Mouse (Mus musculus) macrophage (primary cell): ENCODE results near the gene Map7d1. TPM values are rescaled to one million over a fixed set of nuclear protein-coding genes. Genes with fewer than 3 reads are reported as not detected.

Source experiments
- H3K27ac ChIP-seq: fragments of 350-480 bp; formaldehyde crosslinking; 2 replicates; pipeline ENCODE4 v1.9.0; 2021
- H3K36me3 ChIP-seq: fragments of 350-480 bp; formaldehyde crosslinking; 2 replicates; pipeline ENCODE4 v1.9.0; 2021; ENCODE audit errors: inconsistent target
- H3K4me3 ChIP-seq: fragments of 350-480 bp; formaldehyde crosslinking; 2 replicates; pipeline ENCODE4 v1.9.0; 2021; ENCODE audit errors: inconsistent target
- H3K79me2 ChIP-seq: fragments of 350-480 bp; formaldehyde crosslinking; 2 replicates; pipeline ENCODE4 v1.9.0; 2021; ENCODE audit errors: inconsistent target
- WGBS: methylation state at CpG from one replicate; pipeline ENCODE4 v1.1.7; 2026; ENCODE audit warnings: inconsistent platforms; ENCODE audit not compliant: missing documents; 5-methylcytosine and 5-hydroxymethylcytosine counted together
- polyA plus RNA-seq: library from polyadenylated mRNA; stranded (reverse); fragments of 250-400 nt; gene quantifications from 3 replicates; pipeline ENCODE4 v1.2.4, GENCODE M21; 2018; ENCODE audit warnings: inconsistent platforms

Map7d1 gene
- polyA plus RNA-seq, 1 experiment from 2014 or later, result 157 TPM

DNA sequence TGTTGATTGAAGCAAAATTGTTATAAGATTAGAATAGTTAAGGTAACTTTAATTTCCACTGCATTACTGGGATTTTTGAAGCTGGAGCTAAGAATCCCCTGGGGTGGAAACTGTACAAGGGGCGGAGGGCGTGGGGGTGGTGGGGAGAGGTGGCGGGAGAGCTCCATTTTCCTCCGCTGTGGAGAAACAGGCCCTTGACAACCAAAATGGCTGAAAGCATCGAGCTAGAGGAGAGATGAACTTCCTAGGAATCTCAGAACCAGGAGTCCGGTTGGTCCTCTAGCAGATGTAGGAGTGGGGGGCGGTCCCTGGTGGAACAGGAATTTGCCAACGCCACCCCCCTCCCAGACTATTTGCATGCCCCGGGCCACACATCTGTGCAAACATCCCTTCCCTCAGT is 25.6 kb upstream of the Map7d1 start:
- H3K79me2 ChIP-seq, result no peaks in the 10 kb centered on the region
- H3K4me3 ChIP-seq, result no peak overlapping the region
- H3K36me3 ChIP-seq, result no peaks in the 10 kb centered on the region
- H3K27ac ChIP-seq, result no peak overlapping the region
- WGBS, result 88% methylated on average over 8 of the region's 9 CpGs

DNA sequence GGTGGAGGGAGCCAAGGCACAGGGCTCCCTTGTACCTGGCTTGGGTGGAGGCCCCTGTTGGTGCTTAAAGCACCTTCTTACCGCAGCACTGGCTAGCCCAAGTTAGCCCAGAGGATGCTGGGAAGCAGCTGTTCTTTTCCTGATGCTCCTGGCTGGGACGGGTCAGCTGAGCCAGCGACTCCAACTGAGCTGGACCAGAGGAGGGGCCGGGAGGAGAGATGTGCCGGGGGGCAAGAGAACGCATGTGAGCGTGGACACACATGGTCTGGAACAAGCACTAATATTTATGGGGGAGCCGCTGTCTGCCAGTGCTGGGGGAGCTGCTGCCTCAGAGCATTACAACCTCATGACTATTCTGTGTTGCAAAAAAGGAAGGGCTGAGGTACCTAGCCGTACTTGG is 22.8 kb upstream of the Map7d1 start:
- H3K36me3 ChIP-seq, result peaks cover 15% of the 10 kb centered on the region
- 95% methylated on average over 9 of the region's 9 CpGs for WGBS

GRCm38 (mm10) chr4:126278565-126278915 is 22.4 kb upstream of the Map7d1 start:
- H3K36me3 ChIP-seq, result peaks cover 19% of the 10 kb centered on the region
- no peak overlapping the region for H3K27ac ChIP-seq
- 83% methylated on average over 9 of the region's 9 CpGs for WGBS
- no peaks in the 10 kb centered on the region for H3K79me2 ChIP-seq
- H3K4me3 ChIP-seq, result no peak overlapping the region

More for the DNA sequence above, 22.8 kb upstream of the Map7d1 start:
- Histone ChIP-seq H3K4me3 (no peak overlapping the region), H3K79me2 (no peaks in the 10 kb centered on the region), H3K27ac (no peak overlapping the region)

- H3K27ac ChIP-seq, result no peak overlapping the region
- no peaks in the 10 kb centered on the region for H3K79me2 ChIP-seq
- peaks cover 24% of the 10 kb centered on the region for H3K36me3 ChIP-seq
- H3K4me3 ChIP-seq, result no peak overlapping the region
- WGBS, result 25% methylated on average over 13 of the region's 13 CpGs
These were observed 21.9 kb upstream of the Map7d1 start for GRCm38 (mm10) chr4:126277906-126278564.

DNA sequence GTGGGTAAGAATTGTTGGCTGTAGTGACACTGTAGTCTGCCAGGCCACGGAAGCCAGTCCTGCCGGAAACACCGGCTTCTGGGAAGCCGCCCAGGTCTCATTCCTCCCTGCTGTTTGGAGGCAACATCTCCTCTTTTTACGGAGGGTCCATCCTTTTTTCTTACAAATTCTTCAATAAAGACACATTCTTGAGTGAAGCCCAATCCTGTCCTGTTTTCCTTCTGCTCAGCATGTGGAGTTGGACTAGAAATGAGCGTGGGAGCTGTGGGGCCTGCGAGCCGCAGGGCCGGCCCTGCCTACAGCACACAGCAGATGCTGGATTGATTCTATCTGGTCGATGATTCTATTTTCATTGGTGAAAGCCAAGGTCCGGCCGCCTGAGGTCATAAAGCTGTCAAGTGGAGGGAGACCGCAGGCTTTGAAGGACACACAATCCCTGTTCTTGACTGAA is 19.6 kb upstream of the Map7d1 start:
- peaks cover 39% of the 10 kb centered on the region for H3K36me3 ChIP-seq
- H3K79me2 ChIP-seq, result peaks cover 3% of the 10 kb centered on the region; the same call in 1 of the 2 replicates
- 96% methylated on average over 13 of the region's 13 CpGs for WGBS
- no peak overlapping the region for H3K27ac ChIP-seq
- no peak overlapping the region for H3K4me3 ChIP-seq

DNA sequence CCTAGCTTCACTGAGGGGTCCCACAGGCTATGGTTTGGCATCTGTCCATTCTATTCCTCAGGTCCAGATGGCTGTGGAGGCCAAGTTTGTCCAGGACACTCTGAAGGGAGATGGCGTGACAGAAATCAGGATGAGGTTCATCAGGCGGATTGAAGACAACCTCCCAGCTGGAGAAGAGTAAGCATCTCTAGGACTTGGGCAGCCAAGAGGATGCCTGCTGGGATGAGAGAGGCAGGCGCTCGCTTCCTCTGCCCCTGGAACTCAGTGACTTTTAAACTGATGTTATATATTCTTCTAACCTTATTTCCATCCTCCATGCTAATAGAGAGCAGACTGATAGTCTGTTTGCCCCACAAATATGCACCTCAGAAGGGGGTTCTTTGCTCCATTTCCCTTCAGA is 18.9 kb upstream of the Map7d1 start:
- Histone ChIP-seq H3K4me3 (no peak overlapping the region), H3K36me3 (peaks cover 39% of the 10 kb centered on the region), H3K79me2 (peaks cover 10% of the 10 kb centered on the region; the same call in 1 of the 2 replicates), H3K27ac (no peak overlapping the region)
- 100% methylated on average over 4 of the region's 4 CpGs for WGBS

DNA sequence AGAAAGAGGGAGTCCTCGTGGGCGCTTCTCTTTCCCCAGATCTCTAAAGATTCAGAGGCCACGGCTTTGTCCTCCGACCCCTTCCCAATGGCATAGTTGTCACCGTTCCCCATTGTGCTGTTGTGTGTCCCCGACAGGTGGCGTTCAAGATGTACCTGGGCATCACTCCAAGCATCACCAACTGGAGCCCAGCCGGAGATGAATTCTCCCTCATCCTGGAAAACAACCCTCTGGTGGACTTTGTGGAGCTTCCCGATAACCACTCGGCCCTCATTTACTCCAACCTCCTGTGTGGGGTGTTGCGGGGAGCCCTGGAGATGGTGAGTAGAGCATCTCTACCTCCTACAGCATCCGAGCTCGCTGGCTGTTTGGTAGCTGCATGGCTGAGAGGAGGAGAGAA is 17.6 kb upstream of the Map7d1 start:
- no peak overlapping the region for H3K27ac ChIP-seq
- WGBS, result 94% methylated on average over 13 of the region's 13 CpGs
- no peak overlapping the region for H3K4me3 ChIP-seq
- peaks cover 23% of the 10 kb centered on the region; the same call in 1 of the 2 replicates for H3K79me2 ChIP-seq
- H3K36me3 ChIP-seq, result peaks cover 39% of the 10 kb centered on the region

DNA sequence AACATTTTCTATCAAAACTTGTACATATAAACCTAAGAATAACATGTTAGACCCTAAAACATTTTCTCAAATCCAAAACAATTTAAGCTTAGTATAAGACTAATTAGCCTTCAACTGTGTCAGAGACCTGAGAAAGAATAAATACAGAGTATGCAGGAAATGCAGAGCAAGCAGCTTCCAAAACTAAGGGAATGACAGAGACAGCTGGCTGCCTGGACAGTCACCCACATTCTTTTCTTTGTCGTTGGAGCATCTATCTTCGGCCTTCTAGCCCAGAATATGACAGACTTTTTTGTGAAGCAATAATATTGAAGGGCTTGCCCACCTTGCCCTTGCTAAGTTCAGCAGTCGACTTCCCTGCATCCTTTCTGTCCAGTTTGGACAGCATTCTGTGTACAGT is 13.1 kb upstream of the Map7d1 start:
- no peak overlapping the region for H3K27ac ChIP-seq
- peaks cover 67% of the 10 kb centered on the region for H3K79me2 ChIP-seq
- H3K36me3 ChIP-seq, result peaks cover 27% of the 10 kb centered on the region
- 88% methylated on average over 3 of the region's 3 CpGs for WGBS
- no peak overlapping the region for H3K4me3 ChIP-seq

- Histone ChIP-seq H3K36me3 (no peaks in the 10 kb centered on the region), H3K4me3 (peak within 1 kb of the TSS; percentile 95), H3K79me2 (peaks cover 56% of the 10 kb centered on the region), H3K27ac (peak within 1 kb of the TSS; percentile 99)
- WGBS, result 1% methylated on average over 46 of the region's 46 CpGs
These were observed 6.1 kb upstream of the Map7d1 start, which contains the start of gene Trappc3 for GRCm38 (mm10) chr4:126262119-126262807. TSS of gene Trappc3 (plus strand) at chr4:126262325.

- H3K79me2 ChIP-seq, result peaks cover 56% of the 10 kb centered on the region
- 43% methylated on average over 7 of the region's 7 CpGs for WGBS
- H3K4me3 ChIP-seq, result no peak overlapping the region
- H3K36me3 ChIP-seq, result no peaks in the 10 kb centered on the region
- peak overlapping the region; percentile 99 for H3K27ac ChIP-seq
These were observed 5.5 kb upstream of the Map7d1 start for GRCm38 (mm10) chr4:126261675-126262074.

- no peaks in the 10 kb centered on the region for H3K36me3 ChIP-seq
- peak overlapping the region; percentile 99 for H3K27ac ChIP-seq
- no peak overlapping the region for H3K4me3 ChIP-seq
- WGBS, result 65% methylated on average over 6 of the region's 6 CpGs
- H3K79me2 ChIP-seq, result peaks cover 54% of the 10 kb centered on the region
These were observed 5.1 kb upstream of the Map7d1 start for GRCm38 (mm10) chr4:126261266-126261665.

DNA sequence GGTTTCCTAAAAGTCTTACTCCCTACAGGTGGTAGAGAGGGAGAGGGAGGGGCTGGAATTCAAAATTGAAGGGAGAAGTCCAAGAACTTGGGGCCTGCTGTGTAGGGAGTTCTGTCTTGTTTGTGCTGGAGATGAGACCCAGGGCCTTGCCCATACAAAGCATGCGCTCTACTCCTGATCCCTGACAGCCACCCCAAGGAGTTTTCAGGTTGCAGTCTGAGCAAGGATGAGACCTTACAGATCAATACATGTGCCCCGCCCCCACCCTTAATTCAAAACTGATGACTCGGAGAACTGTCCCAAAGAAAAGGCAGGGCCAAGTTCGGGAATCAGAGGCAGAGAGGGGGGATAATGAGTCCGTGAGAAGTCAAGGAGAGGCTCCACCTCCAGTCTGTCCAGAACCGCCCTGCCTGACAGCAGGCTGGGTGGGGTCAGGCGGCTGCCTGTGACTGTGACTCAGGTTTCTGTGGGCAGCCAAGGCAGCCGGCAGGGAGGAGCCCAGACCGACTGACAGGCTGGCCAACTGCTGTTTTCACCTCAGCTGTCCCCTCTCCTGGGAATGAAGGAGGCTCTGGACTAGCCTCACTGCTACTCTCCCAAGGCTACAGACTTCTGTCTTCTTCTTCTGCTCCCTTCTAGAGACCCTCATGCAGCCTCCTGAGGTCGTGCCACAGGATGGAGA is 4.5 kb upstream of the Map7d1 start:
- H3K36me3 ChIP-seq, result no peaks in the 10 kb centered on the region
- H3K27ac ChIP-seq, result peak overlapping the region; percentile 99
- H3K4me3 ChIP-seq, result peak overlapping the region; percentile 10; the same call in 1 of the 2 replicates
- 4% methylated on average over 10 of the region's 10 CpGs for WGBS
- peaks cover 50% of the 10 kb centered on the region for H3K79me2 ChIP-seq

- 2% methylated on average over 15 of the region's 15 CpGs for WGBS
- Histone ChIP-seq H3K36me3 (no peaks in the 10 kb centered on the region), H3K79me2 (peaks cover 50% of the 10 kb centered on the region), H3K4me3 (no peak overlapping the region; the same call in 1 of the 2 replicates), H3K27ac (peak overlapping the region; percentile 99)
These were observed 3.5 kb upstream of the Map7d1 start for GRCm38 (mm10) chr4:126259523-126260160.

DNA sequence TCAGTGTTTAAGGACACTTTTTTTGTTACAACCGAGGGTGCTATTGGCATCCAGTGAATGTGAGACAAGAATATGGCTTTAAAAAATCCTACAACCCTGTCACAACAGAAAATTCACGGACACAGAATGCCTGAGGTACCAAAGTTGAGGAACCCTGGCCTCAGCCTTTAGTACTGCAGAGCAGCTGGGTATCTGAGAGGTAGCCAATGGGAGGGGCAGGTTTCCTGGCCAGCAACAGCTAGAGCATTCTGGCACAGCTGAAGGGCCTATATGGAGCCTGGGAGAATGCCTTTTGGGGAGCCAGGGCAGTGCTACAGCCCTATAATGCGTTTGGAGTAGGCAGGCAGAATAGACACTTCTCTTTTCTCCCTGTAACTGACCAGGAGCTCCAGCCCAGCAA is 2.9 kb upstream of the Map7d1 start:
- H3K79me2 ChIP-seq, result peaks cover 50% of the 10 kb centered on the region
- WGBS, result 25% methylated on average over 3 of the region's 3 CpGs
- no peaks in the 10 kb centered on the region for H3K36me3 ChIP-seq
- no peak overlapping the region for H3K4me3 ChIP-seq
- H3K27ac ChIP-seq, result peak overlapping the region; percentile 99
